Mouse (Mus musculus): Measurements from ENCODE around the gene Efl1. TPM values are rescaled to one million over a fixed set of nuclear protein-coding genes. Genes with fewer than 3 reads are reported as not detected.

Gene Efl1
- polyA plus RNA-seq, 1 experiment: 6.8 TPM

- no peak overlapping the region for H3K4me3 ChIP-seq (replicated peaks; ENCODE audit: control insufficient read depth, low read depth, low read length)
- 74% methylated on average over 3 of the region's 3 CpGs for WGBS
- H3K27ac ChIP-seq (ENCODE audit: control insufficient read depth, insufficient read depth, low read depth, low read length, poor library complexity): no peak overlapping the region
- TF ChIP-seq CTCF (IDR thresholded peaks at IDR 0.05; ENCODE audit: control insufficient read depth, insufficient read depth, low read length): no peak
- H3K4me1 ChIP-seq (ENCODE audit: control insufficient read depth, insufficient read depth, low read length): no peaks in the 10 kb centered on the region
These were observed 16.2 kb downstream of the Efl1 start for GRCm38 (mm10) chr7:82664604-82665003.

- Histone ChIP-seq H3K4me1 (ENCODE audit: control insufficient read depth, insufficient read depth, low read length) (no peaks in the 10 kb centered on the region), H3K4me3 (replicated peaks; ENCODE audit: control insufficient read depth, low read depth, low read length) (no peak overlapping the region), H3K27ac (ENCODE audit: control insufficient read depth, insufficient read depth, low read depth, low read length, poor library complexity) (no peak overlapping the region)
- WGBS: 65% methylated on average over 5 of the region's 5 CpGs
- no peak for TF ChIP-seq POLR2A (IDR thresholded peaks at IDR 0.05; ENCODE audit: borderline replicate concordance, control insufficient read depth, low read depth, low read length)
- TF ChIP-seq CTCF (IDR thresholded peaks at IDR 0.05; ENCODE audit: control insufficient read depth, insufficient read depth, low read length): no peak
These were observed 27.6 kb downstream of the Efl1 start for GRCm38 (mm10) chr7:82676001-82676400.

GRCm38 (mm10) chr7:82676834-82677233 is 28.4 kb downstream of the Efl1 start:
- Histone ChIP-seq H3K4me1 (ENCODE audit: control insufficient read depth, insufficient read depth, low read length) (no peaks in the 10 kb centered on the region), H3K4me3 (replicated peaks; ENCODE audit: control insufficient read depth, low read depth, low read length) (no peak overlapping the region), H3K27ac (ENCODE audit: control insufficient read depth, insufficient read depth, low read depth, low read length, poor library complexity) (no peak overlapping the region)
- WGBS: 74% methylated on average over 6 of the region's 6 CpGs
- TF ChIP-seq CTCF (IDR thresholded peaks at IDR 0.05; ENCODE audit: control insufficient read depth, insufficient read depth, low read length) (0 out of 2 replicates have a peak, but pooled peaks have one; percentile 9), POLR2A (IDR thresholded peaks at IDR 0.05; ENCODE audit: borderline replicate concordance, control insufficient read depth, low read depth, low read length) (no peak)

- Histone ChIP-seq H3K4me3 (replicated peaks; ENCODE audit: control insufficient read depth, low read depth, low read length) (no peak overlapping the region), H3K27ac (ENCODE audit: control insufficient read depth, insufficient read depth, low read depth, low read length, poor library complexity) (no peak overlapping the region), H3K4me1 (ENCODE audit: control insufficient read depth, insufficient read depth, low read length) (no peaks in the 10 kb centered on the region)
- no peak for TF ChIP-seq POLR2A (IDR thresholded peaks at IDR 0.05; ENCODE audit: borderline replicate concordance, control insufficient read depth, low read depth, low read length)
- no peak for TF ChIP-seq CTCF (IDR thresholded peaks at IDR 0.05; ENCODE audit: control insufficient read depth, insufficient read depth, low read length)
- 95% methylated on average over 5 of the region's 5 CpGs for WGBS
These were observed 31.5 kb downstream of the Efl1 start for GRCm38 (mm10) chr7:82679901-82680300.

GRCm38 (mm10) chr7:82688736-82689135 is 40.3 kb downstream of the Efl1 start:
- peaks cover 5% of the 10 kb centered on the region for H3K4me1 ChIP-seq (ENCODE audit: control insufficient read depth, insufficient read depth, low read length)
- WGBS: 14% methylated on average over 3 of the region's 3 CpGs
- TF ChIP-seq CTCF (IDR thresholded peaks at IDR 0.05; ENCODE audit: control insufficient read depth, insufficient read depth, low read length): no peak
- TF ChIP-seq POLR2A (IDR thresholded peaks at IDR 0.05; ENCODE audit: borderline replicate concordance, control insufficient read depth, low read depth, low read length): no peak
- H3K27ac ChIP-seq (ENCODE audit: control insufficient read depth, insufficient read depth, low read depth, low read length, poor library complexity): no peak overlapping the region
- no peak overlapping the region for H3K4me3 ChIP-seq (replicated peaks; ENCODE audit: control insufficient read depth, low read depth, low read length)

- WGBS: 14% methylated on average over 6 of the region's 6 CpGs
- Histone ChIP-seq H3K4me1 (ENCODE audit: control insufficient read depth, insufficient read depth, low read length) (peaks cover 5% of the 10 kb centered on the region), H3K4me3 (replicated peaks; ENCODE audit: control insufficient read depth, low read depth, low read length) (no peak overlapping the region), H3K27ac (ENCODE audit: control insufficient read depth, insufficient read depth, low read depth, low read length, poor library complexity) (peak overlapping the region; percentile 40; the same call in 1 of the 2 replicates)
- no peak for TF ChIP-seq POLR2A (IDR thresholded peaks at IDR 0.05; ENCODE audit: borderline replicate concordance, control insufficient read depth, low read depth, low read length)
- no peak for TF ChIP-seq CTCF (IDR thresholded peaks at IDR 0.05; ENCODE audit: control insufficient read depth, insufficient read depth, low read length)
These were observed 42.8 kb downstream of the Efl1 start for GRCm38 (mm10) chr7:82691021-82691738.

- 76% methylated on average over 8 of the region's 8 CpGs for WGBS
- H3K4me3 ChIP-seq (replicated peaks; ENCODE audit: control insufficient read depth, low read depth, low read length): no peak overlapping the region
- peak; percentile 72 for TF ChIP-seq CTCF (IDR thresholded peaks at IDR 0.05; ENCODE audit: control insufficient read depth, insufficient read depth, low read length)
- no peak for TF ChIP-seq POLR2A (IDR thresholded peaks at IDR 0.05; ENCODE audit: borderline replicate concordance, control insufficient read depth, low read depth, low read length)
- H3K4me1 ChIP-seq (ENCODE audit: control insufficient read depth, insufficient read depth, low read length): no peaks in the 10 kb centered on the region
- H3K27ac ChIP-seq (ENCODE audit: control insufficient read depth, insufficient read depth, low read depth, low read length, poor library complexity): no peak overlapping the region
These were observed 49.3 kb downstream of the Efl1 start for GRCm38 (mm10) chr7:82697668-82698067.

GRCm38 (mm10) chr7:82698968-82699367 is 50.6 kb downstream of the Efl1 start:
- no peak for TF ChIP-seq CTCF (IDR thresholded peaks at IDR 0.05; ENCODE audit: control insufficient read depth, insufficient read depth, low read length)
- TF ChIP-seq POLR2A (IDR thresholded peaks at IDR 0.05; ENCODE audit: borderline replicate concordance, control insufficient read depth, low read depth, low read length): no peak
- 35% methylated on average over 3 of the region's 3 CpGs for WGBS

More at GRCm38 (mm10) chr7:82698968-82699367, 50.6 kb downstream of the Efl1 start:
- no peaks in the 10 kb centered on the region for H3K4me1 ChIP-seq (ENCODE audit: control insufficient read depth, insufficient read depth, low read length)
- no peak overlapping the region for H3K27ac ChIP-seq (ENCODE audit: control insufficient read depth, insufficient read depth, low read depth, low read length, poor library complexity)
- H3K4me3 ChIP-seq (replicated peaks; ENCODE audit: control insufficient read depth, low read depth, low read length): no peak overlapping the region

Measured in bone marrow, adult 2 months (tissue).